Mouse (Mus musculus) activated CD4-positive, CD25-positive, alpha-beta regulatory T cell (primary cell): ENCODE measurements around the gene 1700011M02Rik. TPM values are rescaled to one million over a fixed set of nuclear protein-coding genes. Genes with fewer than 3 reads are reported as not detected.

Source experiments
- polyA plus RNA-seq, 2 experiments: library from polyadenylated mRNA; unstranded; fragments of 100-300 nt; shearing (Covaris generic); gene quantifications; one replicate each; pipeline ENCODE4 v1.2.1; 2017

Gene 1700011M02Rik
- not detected for polyA plus RNA-seq

DNA sequence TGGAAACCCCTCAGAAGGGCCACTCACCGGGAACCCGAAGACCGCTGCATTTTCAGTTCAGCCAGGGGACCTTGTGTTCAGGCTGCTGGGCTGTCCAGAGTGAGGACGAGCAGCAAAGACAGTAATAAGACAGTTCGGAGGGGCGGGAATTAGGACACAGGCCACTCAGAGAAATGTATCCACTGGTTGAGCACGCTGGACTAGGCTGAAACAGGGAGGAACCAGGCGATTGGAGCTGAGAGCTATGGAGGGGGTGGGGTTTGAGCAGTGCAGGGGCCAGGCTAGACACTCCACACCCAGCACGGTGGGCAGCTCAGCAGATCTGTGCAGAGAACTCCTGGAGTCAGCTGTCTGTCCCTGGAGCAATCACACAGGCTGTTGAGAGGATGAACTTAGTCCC, at the start of gene 1700011M02Rik, which contains the start of gene Dmrtc1a:
TSS of gene 1700011M02Rik (plus strand) at position 319 of the 400 bp plus-strand sequence.
TSS of gene Dmrtc1a (minus strand) at position 101 of the 400 bp plus-strand sequence.

DNA sequence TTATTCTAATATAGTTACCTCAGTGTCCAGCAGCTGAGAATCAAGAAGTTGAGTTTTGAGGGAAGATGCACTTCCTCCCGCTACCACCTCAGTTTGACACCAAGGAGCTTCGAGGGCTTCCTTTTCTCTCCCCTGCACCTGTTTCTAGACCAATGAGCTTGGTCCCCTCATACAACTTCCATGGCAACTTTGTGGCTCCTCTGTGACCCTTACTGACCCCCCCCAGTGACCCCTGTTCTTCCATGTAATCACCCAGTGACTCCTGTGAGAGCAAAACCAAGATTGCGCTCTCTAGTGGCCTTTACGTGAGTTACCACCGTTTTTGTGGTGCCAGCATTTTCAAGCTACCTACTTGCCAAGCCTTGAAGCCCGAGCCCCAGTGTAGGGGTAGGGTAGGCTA, 40.8 kb upstream of the 1700011M02Rik start, which contains the start of gene 1700031F05Rik:
TSS of gene 1700031F05Rik (minus strand) at position 101 of the 400 bp plus-strand sequence.

DNA sequence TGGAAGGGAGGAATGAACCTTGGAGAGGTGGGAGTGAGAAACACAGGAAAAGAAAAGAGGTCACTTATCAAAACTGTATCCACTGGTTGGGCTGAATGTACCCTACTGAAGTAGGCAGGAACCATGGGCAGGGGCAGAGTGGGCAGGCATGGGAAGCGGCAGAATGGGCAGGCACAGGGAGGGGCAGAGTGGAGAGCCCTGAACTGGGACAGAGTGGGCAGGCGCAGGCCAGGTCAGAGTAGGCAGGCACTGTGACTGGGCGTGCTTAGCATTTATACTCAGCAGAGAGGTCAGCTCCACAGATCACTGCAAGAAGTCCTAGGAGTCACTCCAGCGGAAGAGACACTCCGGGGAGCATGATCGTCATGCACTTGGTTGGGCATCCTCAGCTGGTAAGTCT, 19.4 kb downstream of the 1700011M02Rik start, which contains the start of gene 1700018G05Rik:
TSS of gene 1700018G05Rik (plus strand) at position 301 of the 400 bp plus-strand sequence.

Other genes with a start within 250 kb of the 1700011M02Rik start
- not detected for gene Gm3880, start 221.9 kb upstream of the 1700011M02Rik start, polyA plus RNA-seq
- gene Gm9112, start 201.3 kb upstream of the 1700011M02Rik start, polyA plus RNA-seq = not detected
- gene Dmrtc1b, start 201.0 kb upstream of the 1700011M02Rik start, polyA plus RNA-seq = not detected
- gene Dmrtc1c1, start 105.9 kb upstream of the 1700011M02Rik start, polyA plus RNA-seq = not detected
- not detected for gene Dmrtc1c2, start 54.3 kb upstream of the 1700011M02Rik start, polyA plus RNA-seq
- not detected for gene 1700031F05Rik, start 40.9 kb upstream of the 1700011M02Rik start, polyA plus RNA-seq
- gene Dmrtc1a, start 218 bp upstream of the 1700011M02Rik start, polyA plus RNA-seq = not detected
- not detected for gene 1700018G05Rik, start 19.5 kb downstream of the 1700011M02Rik start, polyA plus RNA-seq